Mouse (Mus musculus) megakaryocyte, embryonic 14.5 days (primary cell): ENCODE results near the gene Fam234a.

ENCODE experiments used
- FLI1 ChIP-seq: IDR thresholded peaks from 2 replicates; pipeline ENCODE4 v1.6.1; 2012; ENCODE audit warnings: low read length, inconsistent platforms, mixed read lengths
- GATA1 ChIP-seq: IDR thresholded peaks from 3 replicates; pipeline ENCODE4 v1.6.1; 2012; ENCODE audit warnings: mixed read lengths, low read length, inconsistent platforms, borderline replicate concordance

DNA sequence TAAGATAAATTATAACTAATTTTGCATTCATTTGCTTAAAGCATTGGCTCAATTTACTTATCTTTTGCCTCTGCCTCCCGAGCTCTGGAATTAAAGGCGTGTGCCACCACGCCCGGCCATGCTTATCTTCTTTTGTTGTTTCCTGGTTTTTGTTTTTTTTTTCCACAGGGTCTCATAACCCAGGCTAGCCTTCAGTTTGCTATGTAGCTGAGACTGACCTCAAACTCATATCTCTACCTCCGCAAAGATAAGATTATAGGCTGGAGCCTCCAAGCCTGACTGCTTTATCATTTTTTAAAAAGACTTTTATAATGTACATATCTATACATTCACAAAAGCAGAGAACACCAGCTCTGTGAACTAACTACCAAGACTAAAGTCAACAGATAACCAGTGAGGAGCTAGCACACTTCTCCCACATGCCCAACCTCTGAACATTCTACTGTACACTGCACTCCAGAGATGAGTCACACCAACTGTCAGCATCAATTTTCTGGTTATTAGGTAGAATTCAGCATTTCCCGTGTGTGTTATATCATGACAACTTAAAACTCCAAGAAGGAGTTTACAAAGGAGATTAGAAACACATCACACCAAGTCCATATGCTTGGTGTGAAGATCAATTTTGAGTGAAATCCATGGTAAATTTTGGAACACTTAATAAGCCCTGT is 3.8 kb downstream of the Fam234a start:
- no peak for TF ChIP-seq GATA1
- no peak for TF ChIP-seq FLI1
